Mouse (Mus musculus): Measurements from ENCODE around the gene Proz.

Proz gene

DNA sequence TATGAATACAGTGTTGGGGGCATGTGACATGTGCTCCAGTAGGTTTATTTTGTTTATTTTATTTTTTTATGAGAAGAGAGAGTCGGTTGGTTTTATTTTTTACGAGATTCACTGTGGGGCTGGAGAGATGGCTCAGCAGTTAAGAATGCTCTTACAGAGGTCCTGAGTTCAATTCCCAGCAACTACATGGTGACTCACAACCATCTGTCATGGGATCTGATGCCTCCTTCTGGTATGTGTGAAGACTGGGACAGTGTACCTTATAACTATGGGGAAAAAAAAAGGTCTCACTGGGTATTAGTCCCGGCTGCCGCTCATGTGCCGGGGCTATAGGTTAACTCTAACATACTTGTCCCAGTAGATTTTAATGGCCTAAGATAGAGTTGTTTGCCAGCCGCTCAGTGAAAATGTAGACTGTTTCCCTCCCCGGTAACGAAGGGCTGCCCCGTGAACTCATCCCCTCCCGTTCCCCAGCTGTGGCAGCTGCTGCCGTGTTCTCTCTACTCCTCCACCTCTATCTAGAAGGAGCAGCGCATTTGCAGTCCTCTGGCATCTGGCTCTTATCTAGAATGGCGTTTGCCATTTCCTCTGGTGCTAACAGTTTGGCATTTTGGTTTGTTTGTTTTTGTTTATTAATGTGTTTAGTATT, 47.4 kb downstream of the Proz start:
- DNase-seq (ENCODE audit: low read depth) = no peak

- DNase-seq (ENCODE audit: low read depth) = no peak
Measured at GRCm38 (mm10) chr8:13108967-13109366, 48.3 kb downstream of the Proz start.

GRCm38 (mm10) chr8:13109416-13109960, 48.8 kb downstream of the Proz start:
- DNase-seq (ENCODE audit: low read depth) = no peak

DNA sequence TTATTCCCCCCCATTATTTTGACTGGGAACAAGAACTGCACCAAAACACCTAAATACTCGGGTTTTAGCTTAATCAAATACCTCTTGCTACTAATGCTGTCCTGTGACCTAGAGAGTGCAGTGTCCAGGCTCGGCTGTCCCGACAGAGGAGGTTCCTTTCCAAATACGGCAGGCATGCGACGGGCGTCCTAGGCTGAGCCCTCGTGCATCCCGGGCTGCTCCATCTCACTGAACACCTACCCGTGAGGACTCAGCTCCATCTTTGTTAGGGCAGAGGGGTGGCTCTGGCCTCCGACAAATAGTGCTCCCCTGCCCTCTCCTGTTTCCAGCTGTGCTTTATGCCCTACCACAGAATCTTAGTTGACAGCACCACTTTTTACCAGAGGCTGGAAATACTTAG, 51.2 kb downstream of the Proz start:
- no peak for DNase-seq (ENCODE audit: low read depth)

GRCm38 (mm10) chr8:13113232-13113631, 52.5 kb downstream of the Proz start:
- no peak for DNase-seq (ENCODE audit: low read depth)

- no peak for DNase-seq (ENCODE audit: low read depth)
Measured at GRCm38 (mm10) chr8:13117096-13117495, 56.4 kb downstream of the Proz start.

GRCm38 (mm10) chr8:13118516-13118915, 57.8 kb downstream of the Proz start:
- DNase-seq (ENCODE audit: low read depth) = no peak

GRCm38 (mm10) chr8:13120882-13121665, 60.4 kb downstream of the Proz start:
- no peak for DNase-seq (ENCODE audit: low read depth)

DNA sequence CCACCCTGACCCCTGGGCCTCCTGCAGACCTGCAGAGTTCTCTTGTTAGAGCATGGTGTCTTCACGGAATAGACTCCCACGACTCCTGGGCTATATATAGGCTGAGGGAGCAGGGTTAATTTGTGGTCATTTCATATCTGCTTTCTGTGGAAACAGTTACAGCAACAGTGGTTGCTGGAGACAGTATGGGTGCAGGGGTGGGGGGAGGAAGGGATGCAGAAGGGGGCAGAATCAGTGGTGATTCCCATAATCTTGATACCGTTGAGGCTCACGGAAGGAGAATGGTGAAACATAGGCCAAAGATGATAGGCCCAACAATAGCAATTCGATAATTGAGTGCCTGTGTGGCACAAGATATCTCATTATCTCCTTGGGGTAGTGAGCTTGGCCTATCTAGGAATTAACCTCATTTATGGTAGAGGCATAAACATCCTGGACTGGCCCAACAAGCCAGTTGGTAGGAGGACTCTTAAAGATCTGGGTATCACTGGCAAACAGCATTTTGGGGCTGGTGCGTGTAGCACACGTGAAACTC, 62.2 kb downstream of the Proz start:
- DNase-seq (ENCODE audit: low read depth) = no peak

- no peak for DNase-seq (ENCODE audit: low read depth)
Measured at GRCm38 (mm10) chr8:13124897-13125296, 64.2 kb downstream of the Proz start.
